Mouse (Mus musculus) small intestine, adult 2 months (tissue): ENCODE measurements around the gene Fmod.

Source experiments
- CTCF ChIP-seq: fragments of 200-500 bp; IDR thresholded peaks from 2 replicates; pipeline ENCODE4 v1.5.1; 2012; ENCODE audit warnings: low read depth, mild to moderate bottlenecking, control low read depth, inconsistent platforms, low read length, moderate library complexity, mixed read lengths; ENCODE audit not compliant: insufficient replicate concordance, insufficient read length; ENCODE audit errors: extremely low read depth
- POLR2A ChIP-seq: fragments of 200-500 bp; IDR thresholded peaks from 2 replicates; pipeline ENCODE4 v1.6.1; 2012; ENCODE audit warnings: low read depth, mild to moderate bottlenecking, control low read depth, inconsistent platforms, low read length, moderate library complexity

DNA sequence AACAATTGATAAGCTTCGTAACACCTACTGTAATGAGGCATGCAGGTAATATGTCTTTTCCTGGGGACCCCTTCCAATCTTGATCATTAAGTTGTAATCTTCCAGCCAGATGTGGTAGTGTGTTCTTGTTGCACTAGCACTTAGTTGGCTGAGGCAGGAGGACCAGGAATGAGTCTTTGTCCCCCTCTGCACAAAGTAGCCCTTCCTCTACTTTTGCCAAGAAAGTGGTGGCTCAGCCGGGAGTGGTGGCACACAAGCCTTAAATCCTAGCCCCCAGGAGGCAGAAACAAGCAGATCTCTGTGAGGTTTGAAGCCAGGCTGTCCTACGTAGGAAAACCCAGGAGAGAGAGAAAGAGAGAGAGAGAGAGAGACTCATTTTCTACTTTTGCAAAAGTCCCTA, 24.9 kb downstream of the Fmod start:
- TF ChIP-seq POLR2A, result no peak
- TF ChIP-seq CTCF, result no peak
